Mouse (Mus musculus): Measurements from ENCODE around the gene Abi1.
"Not testable (repeated sequence)": the region's sequence is repeated elsewhere in the genome, so short reads cannot be mapped to it uniquely, and the experiment has no call there.

The Abi1 gene

GRCm38 (mm10) chr2:22961681-22962080 is 78.4 kb downstream of the Abi1 start:
- no peak for DNase-seq (ENCODE audit: low spot score in 2 of 2)

- no peak for DNase-seq (ENCODE audit: low spot score in 2 of 2)
Observed at GRCm38 (mm10) chr2:22957415-22957814, 82.6 kb downstream of the Abi1 start.

- DNase-seq (ENCODE audit: low spot score in 2 of 2): no peak
Observed at GRCm38 (mm10) chr2:22955914-22956313, 84.1 kb downstream of the Abi1 start.

- DNase-seq (ENCODE audit: low spot score in 2 of 2): no peak
Observed at GRCm38 (mm10) chr2:22954278-22954677, 85.8 kb downstream of the Abi1 start.

GRCm38 (mm10) chr2:22949956-22950355 is 90.1 kb downstream of the Abi1 start:
- DNase-seq (ENCODE audit: low spot score in 2 of 2): no peak

- DNase-seq (ENCODE audit: low spot score in 2 of 2): no peak
Observed at GRCm38 (mm10) chr2:22933556-22933955, 106.5 kb downstream of the Abi1 start.

- DNase-seq (ENCODE audit: low spot score in 2 of 2): peak in 1 of 2 experiments; percentile 14
Observed at GRCm38 (mm10) chr2:22928259-22928658, 111.8 kb downstream of the Abi1 start.

GRCm38 (mm10) chr2:22925911-22926310 is 114.1 kb downstream of the Abi1 start:
- not testable (repeated sequence) for DNase-seq (ENCODE audit: low spot score in 2 of 2)

GRCm38 (mm10) chr2:22918651-22919050 is 121.4 kb downstream of the Abi1 start:
- DNase-seq (ENCODE audit: low spot score in 2 of 2): no peak

- no peak for DNase-seq (ENCODE audit: low spot score in 2 of 2)
Observed at GRCm38 (mm10) chr2:22914421-22914820, 125.6 kb downstream of the Abi1 start.

GRCm38 (mm10) chr2:22903947-22904346 is 136.1 kb downstream of the Abi1 start:
- no peak for DNase-seq (ENCODE audit: low spot score in 2 of 2)

GRCm38 (mm10) chr2:22895282-22896273 is 144.5 kb downstream of the Abi1 start, which contains the start of gene Pdss1:
Gene Pdss1 (plus strand): TSS chr2:22895522.
- peak; percentile 88 to 89 for DNase-seq (ENCODE audit: low spot score in 2 of 2)

- DNase-seq (ENCODE audit: low spot score in 2 of 2): peak in 1 of 2 experiments; percentile 7
Observed at GRCm38 (mm10) chr2:22894932-22895281, 145.1 kb downstream of the Abi1 start.
